Mouse (Mus musculus) lung, embryonic 16.5 days (tissue): ENCODE measurements around the gene Irf2bpl. TPM values are rescaled to one million over a fixed set of nuclear protein-coding genes. Genes with fewer than 3 reads are reported as not detected.
A peak's percentile ranks its signal among the peaks of the same experiment; 100 is the strongest.

Experiments
- ATAC-seq: fragments of 200-750 bp; cut with Nextera tagmentation; 2 replicates; pipeline ENCODE4 v1.8.0; 2017; ENCODE audit warnings: low read depth, mild to moderate bottlenecking, moderate library complexity
- H3K27ac ChIP-seq: fragments of 300-500 bp; sonication (generic); 2 replicates; pipeline ENCODE4 v1.5.1; 2014; ENCODE audit warnings: mild to moderate bottlenecking, control low read depth, low read length
- H3K27me3 ChIP-seq: fragments of 300-500 bp; sonication (generic); 2 replicates; pipeline ENCODE4 v1.6.1; 2014; ENCODE audit warnings: low read depth, low read length, mixed read lengths; ENCODE audit not compliant: control insufficient read depth, insufficient read depth
- H3K36me3 ChIP-seq: fragments of 300-500 bp; sonication (generic); 2 replicates; pipeline ENCODE4 v1.6.1; 2014; ENCODE audit warnings: low read length; ENCODE audit not compliant: control insufficient read depth, insufficient read depth
- H3K4me1 ChIP-seq: fragments of 300-500 bp; sonication (generic); replicated peaks from 2 replicates; pipeline ENCODE4 v1.6.1; 2014; ENCODE audit warnings: low read length, mixed read lengths; ENCODE audit not compliant: control insufficient read depth, insufficient read depth
- H3K4me2 ChIP-seq: fragments of 300-500 bp; sonication (generic); 2 replicates; pipeline ENCODE4 v1.6.1; 2014; ENCODE audit warnings: low read depth, low read length, control low read depth
- H3K4me3 ChIP-seq: fragments of 300-500 bp; sonication (generic); 2 replicates; pipeline ENCODE4 v1.5.1; 2014; ENCODE audit warnings: mild to moderate bottlenecking, low read length, control low read depth
- H3K9ac ChIP-seq: fragments of 300-500 bp; sonication (generic); 2 replicates; pipeline ENCODE4 v1.6.1; 2014; ENCODE audit warnings: low read length, control low read depth
- H3K9me3 ChIP-seq: fragments of 300-500 bp; sonication (generic); 2 replicates; pipeline ENCODE4 v1.6.1; 2016; ENCODE audit warnings: low read length; ENCODE audit not compliant: control insufficient read depth
- WGBS: fragments of 180-500 bp; shearing (Covaris S2); extraction: QIAGEN DNeasy Blood & Tissue Kit; methylation state at CpG from one replicate; pipeline ENCODE4 v1.1.7; 2014; 5-methylcytosine and 5-hydroxymethylcytosine counted together
- polyA plus RNA-seq: library from polyadenylated mRNA; unstranded; fragments of >200 nt; fragmentation: Nextera tagmentation; extraction: Ambion mirVana; gene quantifications from 2 replicates; pipeline ENCODE4 v1.2.1, GENCODE M21; 2015

Irf2bpl gene
- polyA plus RNA-seq, 1 experiment from 2014 or later = 34.2 TPM

DNA sequence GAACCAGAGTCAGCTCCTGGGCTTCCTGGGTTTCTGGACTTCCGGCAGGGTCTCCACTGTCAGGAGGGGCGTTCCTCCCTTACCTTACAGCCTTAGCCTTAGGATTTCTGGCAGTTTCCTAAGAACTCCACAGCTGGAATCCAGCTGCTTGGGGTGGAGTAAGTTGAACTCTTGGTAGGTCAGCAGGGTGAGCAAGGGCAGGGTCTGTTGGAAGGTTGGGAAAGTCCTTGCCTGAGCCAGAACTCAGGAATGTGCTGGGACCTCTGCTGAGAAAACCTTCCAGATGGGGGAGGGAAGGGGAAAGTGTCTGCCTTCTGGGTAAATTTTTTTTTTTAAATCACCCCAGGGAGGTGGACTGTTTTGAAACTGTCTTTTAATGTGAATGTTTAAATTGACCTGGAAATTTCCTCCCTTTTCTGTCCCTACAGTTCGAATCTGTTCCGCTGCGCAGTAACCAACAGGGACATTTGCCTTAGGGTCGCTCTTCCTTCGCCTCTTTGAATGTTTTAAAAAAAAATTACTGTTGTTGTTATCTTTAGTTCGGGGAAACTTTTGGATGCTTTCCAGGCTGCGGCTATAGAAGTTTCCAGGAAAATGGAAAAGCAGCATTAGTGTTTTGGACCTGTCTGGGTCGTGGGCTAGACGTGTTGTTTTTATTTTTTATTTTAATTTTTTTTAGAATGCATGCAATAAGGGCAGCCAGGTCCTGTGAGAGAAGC, 15.0 kb upstream of the Irf2bpl start:
- peak overlapping the region; percentile 26; the same call in 1 of the 2 replicates for H3K9ac ChIP-seq
- peaks cover 64% of the 10 kb centered on the region for H3K4me1 ChIP-seq
- H3K27ac ChIP-seq = peak overlapping the region; percentile 100
- H3K27me3 ChIP-seq = no peaks in the 10 kb centered on the region
- no peaks in the 10 kb centered on the region for H3K36me3 ChIP-seq
- WGBS = 31% methylated on average over 11 of the region's 11 CpGs
- peak; percentile 54 for ATAC-seq
- no peak overlapping the region for H3K4me3 ChIP-seq
- H3K4me2 ChIP-seq = peak overlapping the region; percentile 5
- H3K9me3 ChIP-seq = no peaks in the 10 kb centered on the region

- H3K9me3 ChIP-seq = no peaks in the 10 kb centered on the region
- ATAC-seq = no peak
- 65% methylated on average over 3 of the region's 3 CpGs for WGBS
- H3K36me3 ChIP-seq = no peaks in the 10 kb centered on the region
- no peak overlapping the region for H3K4me2 ChIP-seq
- H3K4me3 ChIP-seq = no peak overlapping the region
- no peaks in the 10 kb centered on the region for H3K27me3 ChIP-seq
- peak overlapping the region; percentile 54; the same call in 1 of the 2 replicates for H3K9ac ChIP-seq
- H3K4me1 ChIP-seq = peaks cover 67% of the 10 kb centered on the region
- H3K27ac ChIP-seq = peak overlapping the region; percentile 100
Measured at GRCm38 (mm10) chr12:86898448-86898847, 13.8 kb upstream of the Irf2bpl start.

- Histone ChIP-seq H3K4me3 (no peak overlapping the region), H3K36me3 (no peaks in the 10 kb centered on the region), H3K9me3 (no peaks in the 10 kb centered on the region), H3K4me2 (no peak overlapping the region), H3K27me3 (no peaks in the 10 kb centered on the region), H3K9ac (peak overlapping the region; percentile 56; the same call in 1 of the 2 replicates), H3K27ac (peak overlapping the region; percentile 100), H3K4me1 (peaks cover 74% of the 10 kb centered on the region)
- ATAC-seq = no peak
- WGBS = 55% methylated on average over 7 of the region's 7 CpGs
Measured at GRCm38 (mm10) chr12:86897769-86898273, 13.2 kb upstream of the Irf2bpl start.

DNA sequence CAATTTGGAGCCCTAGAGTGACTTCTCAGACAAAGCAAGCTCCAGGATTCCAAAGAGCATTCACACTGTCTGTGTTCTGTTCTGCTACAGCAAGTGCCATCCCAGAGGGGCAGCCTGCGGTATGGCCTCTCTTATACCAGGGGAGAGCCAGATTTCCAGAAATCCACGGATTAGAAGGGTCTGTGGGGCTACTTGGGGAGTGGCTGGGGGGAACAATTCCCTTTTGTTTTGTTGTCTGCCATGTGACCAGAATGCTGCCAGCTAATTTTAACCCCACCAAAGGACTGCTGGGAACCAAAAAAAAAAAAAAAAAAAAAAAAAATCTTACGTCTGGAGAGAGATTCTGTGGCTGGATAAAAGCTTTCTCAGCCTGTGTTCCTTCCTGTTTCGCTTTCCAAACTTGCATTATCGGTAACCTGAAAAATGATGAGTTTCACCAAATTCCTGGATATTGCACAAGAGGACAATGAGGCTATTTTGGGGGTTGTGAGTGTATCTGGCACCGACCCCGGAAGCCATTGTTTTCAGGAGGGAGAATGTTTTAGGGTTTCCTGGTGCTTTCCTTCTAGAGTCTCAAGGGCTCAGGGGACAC, 12.4 kb upstream of the Irf2bpl start:
- Histone ChIP-seq H3K27me3 (no peaks in the 10 kb centered on the region), H3K4me1 (peaks cover 82% of the 10 kb centered on the region), H3K27ac (peak overlapping the region; percentile 100), H3K36me3 (no peaks in the 10 kb centered on the region), H3K4me3 (no peak overlapping the region), H3K4me2 (peak overlapping the region; percentile 39), H3K9ac (peak overlapping the region; percentile 56), H3K9me3 (no peaks in the 10 kb centered on the region)
- no peak for ATAC-seq
- 12% methylated on average over 7 of the region's 7 CpGs for WGBS

GRCm38 (mm10) chr12:86896441-86896890, 11.9 kb upstream of the Irf2bpl start:
- Histone ChIP-seq H3K27me3 (no peaks in the 10 kb centered on the region), H3K9me3 (no peaks in the 10 kb centered on the region), H3K27ac (peak overlapping the region; percentile 100), H3K36me3 (no peaks in the 10 kb centered on the region), H3K4me2 (peak overlapping the region; percentile 39; the same call in 1 of the 2 replicates), H3K9ac (peak overlapping the region; percentile 33; the same call in 1 of the 2 replicates), H3K4me3 (no peak overlapping the region), H3K4me1 (peaks cover 87% of the 10 kb centered on the region)
- WGBS = 12% methylated on average over 7 of the region's 7 CpGs
- no peak for ATAC-seq

- no peak for ATAC-seq
- Histone ChIP-seq H3K4me2 (peak overlapping the region; percentile 76), H3K27me3 (no peaks in the 10 kb centered on the region), H3K9me3 (no peaks in the 10 kb centered on the region), H3K27ac (peak overlapping the region; percentile 100), H3K4me3 (peak overlapping the region; percentile 43; the same call in 1 of the 2 replicates), H3K9ac (no peak overlapping the region), H3K36me3 (no peaks in the 10 kb centered on the region), H3K4me1 (peaks cover 90% of the 10 kb centered on the region)
- 40% methylated on average over 4 of the region's 4 CpGs for WGBS
Measured at GRCm38 (mm10) chr12:86895703-86896409, 11.3 kb upstream of the Irf2bpl start.

- no peaks in the 10 kb centered on the region for H3K27me3 ChIP-seq
- H3K4me2 ChIP-seq = peak overlapping the region; percentile 76
- peak; percentile 20 for ATAC-seq
- H3K27ac ChIP-seq = peak overlapping the region; percentile 100
- WGBS = under 1% methylated on average over 12 of the region's 12 CpGs
- peaks cover 90% of the 10 kb centered on the region for H3K4me1 ChIP-seq
- no peaks in the 10 kb centered on the region for H3K9me3 ChIP-seq
- no peaks in the 10 kb centered on the region for H3K36me3 ChIP-seq
- peak overlapping the region; percentile 67 for H3K9ac ChIP-seq
- peak overlapping the region; percentile 43 for H3K4me3 ChIP-seq
Measured at GRCm38 (mm10) chr12:86894841-86895428, 10.3 kb upstream of the Irf2bpl start.

DNA sequence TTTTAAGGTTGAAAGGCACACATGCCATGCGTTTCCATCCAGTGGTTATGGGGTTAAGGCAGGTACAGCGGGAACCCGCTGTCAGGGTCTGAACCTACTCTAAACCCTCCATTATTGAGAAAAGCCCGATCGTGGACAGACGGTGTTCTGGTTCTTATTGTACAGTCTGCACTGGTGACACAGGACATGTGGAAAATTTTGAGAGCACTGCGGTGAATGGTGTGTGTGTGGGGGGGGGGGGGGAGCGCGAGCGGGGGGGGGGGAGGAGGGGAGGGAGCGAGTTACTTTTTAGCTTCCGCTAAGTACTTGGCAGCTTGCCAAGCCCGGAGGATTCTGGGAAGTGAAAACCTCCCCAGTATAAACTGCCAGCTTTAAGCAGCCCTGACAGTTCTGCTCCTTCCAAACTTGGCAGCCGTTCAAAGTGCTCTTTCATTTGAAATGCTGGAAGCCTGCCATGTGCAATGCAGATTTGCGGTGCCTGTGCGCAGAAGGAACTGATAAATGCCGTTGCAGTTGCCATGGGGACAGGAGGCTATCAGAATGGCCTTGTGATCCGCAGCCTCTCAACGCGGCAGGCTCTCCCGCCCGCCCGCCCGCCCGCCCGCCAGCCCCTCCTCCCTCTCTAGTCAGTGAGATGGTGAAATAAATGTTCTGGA, 9.7 kb upstream of the Irf2bpl start:
- Histone ChIP-seq H3K27me3 (no peaks in the 10 kb centered on the region), H3K4me2 (peak overlapping the region; percentile 81), H3K9ac (peak overlapping the region; percentile 72), H3K4me3 (peak overlapping the region; percentile 43), H3K9me3 (no peaks in the 10 kb centered on the region), H3K36me3 (no peaks in the 10 kb centered on the region), H3K27ac (peak overlapping the region; percentile 100), H3K4me1 (peaks cover 89% of the 10 kb centered on the region)
- ATAC-seq = peak; percentile 85
- 0% methylated on average over 21 of the region's 26 CpGs for WGBS
